Mouse (Mus musculus) stomach, postnatal 0 days (tissue): Measurements from ENCODE around the gene 9930022D16Rik.

ENCODE experiments used
- CTCF ChIP-seq: IDR thresholded peaks from 2 replicates; pipeline ENCODE4 v1.5.1; 2016; ENCODE audit warnings: antibody characterized with exemption, low read depth, mild to moderate bottlenecking, moderate library complexity
- EP300 ChIP-seq: optimal IDR thresholded peaks from 2 replicates; pipeline ENCODE3; 2016; ENCODE audit warnings: antibody characterized with exemption

DNA sequence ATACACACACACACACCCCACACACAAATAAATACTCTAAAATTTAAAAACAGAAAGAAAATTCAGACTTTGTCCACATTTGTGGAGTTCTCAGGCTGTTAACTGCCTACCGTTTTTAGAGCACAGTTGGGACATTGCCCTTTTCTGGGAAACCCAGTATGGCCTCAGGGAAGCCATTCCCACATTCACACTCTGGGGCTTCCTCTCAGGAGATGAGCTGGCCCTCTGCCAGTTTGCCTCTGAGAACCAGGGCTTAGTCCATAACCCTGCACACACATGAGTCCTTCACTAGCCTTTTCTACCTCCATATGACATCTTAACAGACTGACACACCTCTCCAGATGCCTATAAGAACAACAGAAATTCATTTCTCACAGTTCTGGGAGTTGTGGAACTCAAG is 9.6 kb downstream of the 9930022D16Rik start:
- TF ChIP-seq CTCF (no peak), EP300 (no peak)
